Mouse (Mus musculus): ENCODE measurements at regions not wholly inside any gene's neighbourhood (a gene's known extent, or its start where the extent isn't known, plus 50 kb on each side); places are given as distances from the start of the nearest gene placed in this dataset.

DNA sequence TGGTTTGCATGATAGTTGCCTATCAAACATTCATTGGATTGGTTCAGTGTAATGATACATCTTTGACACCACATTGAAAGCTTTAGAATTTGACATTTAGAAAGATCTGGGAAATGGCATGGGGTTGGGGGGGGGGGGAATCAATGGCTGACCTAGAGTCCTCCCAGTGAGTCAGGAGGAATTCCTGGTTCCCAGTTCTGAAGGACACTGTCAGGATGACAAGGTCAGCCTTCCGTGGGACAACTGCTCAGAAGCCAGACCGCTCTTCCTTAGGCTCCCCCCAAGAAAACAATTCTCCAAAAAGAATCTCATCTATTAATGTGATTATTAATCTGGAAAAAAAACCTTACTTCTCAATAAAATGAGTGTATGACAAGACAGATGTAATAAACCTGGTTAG, 132.1 kb upstream of the Grik3 start:
- H3K27ac ChIP-seq (ENCODE audit: insufficient read depth, low read length), result no peak overlapping the region
- no peak overlapping the region for H3K4me3 ChIP-seq (ENCODE audit: insufficient read depth, low read length)
- TF ChIP-seq POLR2A (IDR thresholded peaks at IDR 0.05; ENCODE audit: extremely low read depth, insufficient read depth, low read length), result no peak
- no peak for TF ChIP-seq CTCF (IDR thresholded peaks at IDR 0.05; ENCODE audit: extremely low read depth, insufficient read depth, low read length)
- no peaks in the 10 kb centered on the region for H3K4me1 ChIP-seq (ENCODE audit: control insufficient read depth, insufficient read depth, low read length)

GRCm38 (mm10) chr4:125356441-125356840, 134.1 kb upstream of the Grik3 start:
- TF ChIP-seq CTCF (IDR thresholded peaks at IDR 0.05; ENCODE audit: extremely low read depth, insufficient read depth, low read length) (no peak), POLR2A (IDR thresholded peaks at IDR 0.05; ENCODE audit: extremely low read depth, insufficient read depth, low read length) (no peak)
- Histone ChIP-seq H3K27ac (ENCODE audit: insufficient read depth, low read length) (no peak overlapping the region), H3K4me1 (ENCODE audit: control insufficient read depth, insufficient read depth, low read length) (no peaks in the 10 kb centered on the region), H3K4me3 (ENCODE audit: insufficient read depth, low read length) (no peak overlapping the region)

GRCm38 (mm10) chr4:125354742-125355141, 135.8 kb upstream of the Grik3 start:
- Histone ChIP-seq H3K4me3 (ENCODE audit: insufficient read depth, low read length) (no peak overlapping the region), H3K27ac (ENCODE audit: insufficient read depth, low read length) (no peak overlapping the region), H3K4me1 (ENCODE audit: control insufficient read depth, insufficient read depth, low read length) (no peaks in the 10 kb centered on the region)
- TF ChIP-seq CTCF (IDR thresholded peaks at IDR 0.05; ENCODE audit: extremely low read depth, insufficient read depth, low read length) (no peak), POLR2A (IDR thresholded peaks at IDR 0.05; ENCODE audit: extremely low read depth, insufficient read depth, low read length) (no peak)

DNA sequence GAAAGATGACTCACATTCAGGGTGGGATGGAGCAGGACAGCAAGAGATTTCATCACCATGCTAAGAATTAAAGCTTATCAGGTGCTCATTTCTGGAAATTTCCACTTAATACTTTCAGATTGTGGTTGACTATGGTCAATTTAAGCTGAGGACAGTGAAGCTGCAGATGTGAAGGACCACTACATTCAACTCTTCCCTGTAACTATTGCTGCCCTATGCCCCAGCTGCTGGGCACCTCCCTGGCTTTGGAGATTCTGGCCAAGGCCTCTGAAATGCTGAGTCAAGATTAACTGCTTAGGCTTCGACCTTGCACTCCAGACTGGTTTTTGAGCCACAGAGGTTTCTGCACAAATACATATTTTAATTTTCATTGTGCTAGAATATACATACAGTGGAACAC, 140.4 kb upstream of the Grik3 start:
- Histone ChIP-seq H3K27ac (ENCODE audit: insufficient read depth, low read length) (no peak overlapping the region), H3K4me1 (ENCODE audit: control insufficient read depth, insufficient read depth, low read length) (no peaks in the 10 kb centered on the region), H3K4me3 (ENCODE audit: insufficient read depth, low read length) (no peak overlapping the region)
- no peak for TF ChIP-seq POLR2A (IDR thresholded peaks at IDR 0.05; ENCODE audit: extremely low read depth, insufficient read depth, low read length)
- no peak for TF ChIP-seq CTCF (IDR thresholded peaks at IDR 0.05; ENCODE audit: extremely low read depth, insufficient read depth, low read length)

DNA sequence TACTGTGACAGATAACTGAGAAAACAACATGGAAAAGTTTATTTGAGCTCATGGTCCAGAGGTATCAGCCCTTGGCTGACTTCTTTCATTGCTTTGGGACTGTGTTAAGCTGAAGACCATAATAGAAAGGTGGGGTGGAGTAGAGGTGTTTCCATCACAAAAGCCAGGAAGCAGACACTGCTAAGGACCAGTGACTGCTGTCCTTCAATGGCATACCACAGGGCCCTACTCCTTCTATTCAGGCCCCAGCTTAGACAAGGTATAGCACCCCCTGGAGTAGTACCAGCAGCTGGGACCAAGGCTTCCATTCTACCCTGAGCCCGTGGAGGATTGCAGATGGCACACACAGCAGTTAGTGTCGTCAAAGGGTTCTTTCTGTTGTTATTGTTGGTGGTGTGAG, 151.4 kb upstream of the Grik3 start:
- Histone ChIP-seq H3K4me1 (ENCODE audit: control insufficient read depth, insufficient read depth, low read length) (no peaks in the 10 kb centered on the region), H3K4me3 (ENCODE audit: insufficient read depth, low read length) (no peak overlapping the region), H3K27ac (ENCODE audit: insufficient read depth, low read length) (no peak overlapping the region)
- TF ChIP-seq CTCF (IDR thresholded peaks at IDR 0.05; ENCODE audit: extremely low read depth, insufficient read depth, low read length) (no peak), POLR2A (IDR thresholded peaks at IDR 0.05; ENCODE audit: extremely low read depth, insufficient read depth, low read length) (no peak)

GRCm38 (mm10) chr4:125328806-125329205, 161.7 kb upstream of the Grik3 start:
- TF ChIP-seq CTCF (IDR thresholded peaks at IDR 0.05; ENCODE audit: extremely low read depth, insufficient read depth, low read length), result no peak
- H3K4me3 ChIP-seq (ENCODE audit: insufficient read depth, low read length), result no peak overlapping the region
- H3K27ac ChIP-seq (ENCODE audit: insufficient read depth, low read length), result no peak overlapping the region
- H3K4me1 ChIP-seq (ENCODE audit: control insufficient read depth, insufficient read depth, low read length), result no peaks in the 10 kb centered on the region

DNA sequence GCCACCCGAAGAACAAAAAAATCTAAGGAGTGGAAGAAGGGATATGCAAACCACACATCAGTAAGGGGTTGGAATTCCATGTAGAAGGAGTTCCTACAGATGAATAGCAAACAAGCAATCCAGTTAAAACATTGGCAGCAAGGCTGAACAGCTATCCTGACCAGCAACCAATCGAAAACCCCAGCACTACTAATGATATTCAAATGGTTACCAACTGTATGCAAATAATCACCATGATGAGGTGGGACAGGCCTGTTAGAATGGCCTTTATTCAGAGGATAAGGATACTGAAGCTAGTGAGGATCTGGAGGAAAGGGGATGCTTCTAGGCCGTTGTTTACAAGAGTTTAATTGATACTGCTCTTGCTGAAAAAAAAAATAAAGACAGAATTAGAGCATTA, 166.0 kb upstream of the Grik3 start:
- Histone ChIP-seq H3K4me3 (ENCODE audit: insufficient read depth, low read length) (no peak overlapping the region), H3K27ac (ENCODE audit: insufficient read depth, low read length) (no peak overlapping the region), H3K4me1 (ENCODE audit: control insufficient read depth, insufficient read depth, low read length) (no peaks in the 10 kb centered on the region)
- no peak for TF ChIP-seq POLR2A (IDR thresholded peaks at IDR 0.05; ENCODE audit: extremely low read depth, insufficient read depth, low read length)
- TF ChIP-seq CTCF (IDR thresholded peaks at IDR 0.05; ENCODE audit: extremely low read depth, insufficient read depth, low read length), result no peak

DNA sequence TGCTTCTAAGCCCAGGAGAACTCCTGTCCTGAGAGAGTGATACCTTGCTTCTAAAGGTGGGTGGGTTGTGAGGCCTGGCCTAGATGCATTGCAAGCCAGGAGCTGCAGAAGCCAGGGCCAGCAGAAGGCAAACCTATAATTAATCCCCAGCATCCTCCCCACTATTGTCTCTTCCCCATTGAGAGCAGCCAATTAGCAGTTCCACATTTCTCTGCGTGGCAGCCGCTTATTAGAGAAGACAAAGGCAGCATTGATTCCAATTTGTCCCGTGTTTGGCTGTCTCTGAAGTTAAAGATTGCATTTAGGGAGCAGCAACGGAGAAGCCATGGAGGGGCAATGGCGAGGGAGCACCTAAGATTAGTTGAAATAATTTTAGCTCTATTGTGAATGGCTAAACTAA, 171.2 kb upstream of the Grik3 start:
- no peak for TF ChIP-seq CTCF (IDR thresholded peaks at IDR 0.05; ENCODE audit: extremely low read depth, insufficient read depth, low read length)
- TF ChIP-seq POLR2A (IDR thresholded peaks at IDR 0.05; ENCODE audit: extremely low read depth, insufficient read depth, low read length), result no peak

GRCm38 (mm10) chr4:125318293-125318692, 172.2 kb upstream of the Grik3 start:
- TF ChIP-seq POLR2A (IDR thresholded peaks at IDR 0.05; ENCODE audit: extremely low read depth, insufficient read depth, low read length) (no peak), CTCF (IDR thresholded peaks at IDR 0.05; ENCODE audit: extremely low read depth, insufficient read depth, low read length) (no peak)
- Histone ChIP-seq H3K4me3 (ENCODE audit: insufficient read depth, low read length) (no peak overlapping the region), H3K27ac (ENCODE audit: insufficient read depth, low read length) (no peak overlapping the region), H3K4me1 (ENCODE audit: control insufficient read depth, insufficient read depth, low read length) (peaks cover 11% of the 10 kb centered on the region)

More for the DNA sequence above, 171.2 kb upstream of the Grik3 start:
- Histone ChIP-seq H3K4me3 (ENCODE audit: insufficient read depth, low read length) (no peak overlapping the region), H3K27ac (ENCODE audit: insufficient read depth, low read length) (no peak overlapping the region), H3K4me1 (ENCODE audit: control insufficient read depth, insufficient read depth, low read length) (peaks cover 9% of the 10 kb centered on the region)

GRCm38 (mm10) chr4:125316876-125317275, 173.6 kb upstream of the Grik3 start:
- TF ChIP-seq CTCF (IDR thresholded peaks at IDR 0.05; ENCODE audit: extremely low read depth, insufficient read depth, low read length) (no peak), POLR2A (IDR thresholded peaks at IDR 0.05; ENCODE audit: extremely low read depth, insufficient read depth, low read length) (no peak)
- no peak overlapping the region for H3K4me3 ChIP-seq (ENCODE audit: insufficient read depth, low read length)
- no peak overlapping the region for H3K27ac ChIP-seq (ENCODE audit: insufficient read depth, low read length)
- peaks cover 11% of the 10 kb centered on the region for H3K4me1 ChIP-seq (ENCODE audit: control insufficient read depth, insufficient read depth, low read length)

- TF ChIP-seq POLR2A (IDR thresholded peaks at IDR 0.05; ENCODE audit: extremely low read depth, insufficient read depth, low read length), result no peak
- no peak for TF ChIP-seq CTCF (IDR thresholded peaks at IDR 0.05; ENCODE audit: extremely low read depth, insufficient read depth, low read length)
- Histone ChIP-seq H3K4me3 (ENCODE audit: insufficient read depth, low read length) (no peak overlapping the region), H3K4me1 (ENCODE audit: control insufficient read depth, insufficient read depth, low read length) (peaks cover 11% of the 10 kb centered on the region), H3K27ac (ENCODE audit: insufficient read depth, low read length) (no peak overlapping the region)
These were observed 174.7 kb upstream of the Grik3 start for GRCm38 (mm10) chr4:125315818-125316217.

Data from cortical plate, adult 2 months (tissue).